ENCODE assay signal across 8 mouse cellular contexts in genomic region chr19:47374916-47375573, GRCm38 (mm10).
"Had no signal": no experiment of that assay in that cellular context is flagged by ENCODE, and none has a peak within 500 bp of the region (broad histone marks: within the 10 kb centered on the region; RNA-seq: fewer than 3 reads in every experiment).

No protein-coding gene starts in this region.

- H3K4me1 ChIP-seq: megakaryocyte, embryonic 14.5 days; midbrain, embryonic 15.5 days had no signal

- H3K4me2 ChIP-seq: limb, embryonic 13.5 days; liver, embryonic 11.5 days; lung, embryonic 14.5 days; midbrain, embryonic 11.5 days; midbrain, embryonic 15.5 days; neural tube, embryonic 13.5 days; stomach, embryonic 15.5 days had no signal

- H3K9ac ChIP-seq: limb, embryonic 13.5 days; lung, embryonic 14.5 days; midbrain, embryonic 15.5 days; neural tube, embryonic 13.5 days; stomach, embryonic 15.5 days had no signal

- H3K9me3 ChIP-seq: midbrain, embryonic 15.5 days; neural tube, embryonic 13.5 days; stomach, embryonic 15.5 days had no signal

- ATAC-seq: midbrain, embryonic 15.5 days had no signal

- H3K27ac ChIP-seq: midbrain, embryonic 15.5 days; neural tube, embryonic 13.5 days; stomach, embryonic 15.5 days had no signal

- H3K4me3 ChIP-seq: limb, embryonic 13.5 days; megakaryocyte, embryonic 14.5 days; midbrain, embryonic 15.5 days; neural tube, embryonic 13.5 days; stomach, embryonic 15.5 days had no signal

- H3K36me3 ChIP-seq: limb, embryonic 13.5 days; midbrain, embryonic 15.5 days; neural tube, embryonic 13.5 days; stomach, embryonic 15.5 days had no signal

- H3K27me3 ChIP-seq: limb, embryonic 13.5 days; midbrain, embryonic 15.5 days; neural tube, embryonic 13.5 days; stomach, embryonic 15.5 days had no signal
